Mouse (Mus musculus) c-Kit-negative CD71-positive TER-119-positive erythroid progenitor cells, embryonic 14.5 days (primary cell): ENCODE results near the gene Mfap4.

ENCODE experiments used
- DNase-seq: peaks from one replicate; pipeline ENCODE4 v3.0.0-alpha.2; 2013; ENCODE audit warnings: low read depth, low spot score

The Mfap4 gene

GRCm38 (mm10) chr11:61514953-61515352, 29.7 kb downstream of the Mfap4 start:
- no peak for DNase-seq

GRCm38 (mm10) chr11:61517971-61518370, 32.7 kb downstream of the Mfap4 start:
- DNase-seq: no peak

- DNase-seq: no peak
These were observed 33.6 kb downstream of the Mfap4 start for GRCm38 (mm10) chr11:61518871-61519270.

GRCm38 (mm10) chr11:61519484-61520107, 34.4 kb downstream of the Mfap4 start:
- no peak for DNase-seq

GRCm38 (mm10) chr11:61526872-61527271, 41.6 kb downstream of the Mfap4 start:
- no peak for DNase-seq

GRCm38 (mm10) chr11:61529268-61529713, 44.1 kb downstream of the Mfap4 start:
- DNase-seq: no peak

- DNase-seq: no peak
These were observed 47.6 kb downstream of the Mfap4 start for GRCm38 (mm10) chr11:61532820-61533219.

GRCm38 (mm10) chr11:61533571-61533970, 48.3 kb downstream of the Mfap4 start:
- DNase-seq: no peak

GRCm38 (mm10) chr11:61535530-61535929, 50.3 kb downstream of the Mfap4 start:
- DNase-seq: no peak

- DNase-seq: no peak
These were observed 51.7 kb downstream of the Mfap4 start for GRCm38 (mm10) chr11:61536952-61537351.

- no peak for DNase-seq
These were observed 52.1 kb downstream of the Mfap4 start for GRCm38 (mm10) chr11:61537362-61537761.
